Mouse (Mus musculus): ENCODE measurements around the gene Ttc28.

- TF ChIP-seq CHD2 (IDR thresholded peaks at IDR 0.05; ENCODE audit: low read length) (no peak), POLR2A (IDR thresholded peaks at IDR 0.05; ENCODE audit: low read depth, low read length) (no peak), UBTF (IDR thresholded peaks at IDR 0.05; ENCODE audit: low read depth, low read length) (no peak), CTCF (conservative IDR thresholded peaks at IDR 0.05 in 1 of 2, IDR thresholded peaks at IDR 0.05 in 1 of 2; ENCODE audit: low read depth in 2 of 2, low read length in 2 of 2) (no peak), TCF12 (IDR thresholded peaks at IDR 0.05; ENCODE audit: low read depth, low read length) (no peak)
These were observed 128.3 kb downstream of the Ttc28 start for GRCm38 (mm10) chr5:111007900-111008299.

All from CH12.LX (cell line).